Mouse (Mus musculus): ENCODE data around the gene Hist1h3f. TPM values are rescaled to one million over a fixed set of nuclear protein-coding genes. Genes with fewer than 3 reads are reported as not detected.

Gene Hist1h3f
- polyA plus RNA-seq, 1 experiment: 0.52 TPM

Other genes with a start within 250 kb of the Hist1h3f start
- gene Zfp322a, start 174.8 kb upstream of the Hist1h3f start, polyA plus RNA-seq (2012; rRNA removed): 22.3 and 23.5 TPM in 2 replicates
- 8.5 and 8.8 TPM in 2 replicates for gene Abt1, start 120.2 kb upstream of the Hist1h3f start, polyA plus RNA-seq (2012; rRNA removed)
- 0.09 and 0.12 TPM in 2 replicates for gene Btn1a1, start 78.2 kb upstream of the Hist1h3f start, polyA plus RNA-seq (2012; rRNA removed)
- gene Btn2a2, start 55.2 kb upstream of the Hist1h3f start, polyA plus RNA-seq (2012; rRNA removed): 0.06 and 0.07 TPM in 2 replicates
- gene Hist1h4h, start 13.0 kb upstream of the Hist1h3f start, polyA plus RNA-seq (2012; rRNA removed): 10.2 and 10.6 TPM in 2 replicates
- 47.4 and 62.7 TPM in 2 replicates for gene Hist1h2af, start 10.1 kb upstream of the Hist1h3f start, polyA plus RNA-seq (2012; rRNA removed)
- 2.2 and 4.8 TPM in 2 replicates for gene Hist1h3g, start 8.6 kb upstream of the Hist1h3f start, polyA plus RNA-seq (2012; rRNA removed)
- 0.52 and 0.80 TPM in 2 replicates for gene Hist1h2bh, start 660 bp upstream of the Hist1h3f start, polyA plus RNA-seq (2012; rRNA removed)
- gene Hist1h4f, start 7.6 kb downstream of the Hist1h3f start, polyA plus RNA-seq (2012; rRNA removed): 4.7 and 5.8 TPM in 2 replicates
- gene Hist1h1d, start 9.2 kb downstream of the Hist1h3f start, polyA plus RNA-seq (2012; rRNA removed): 0.14 and 0.15 TPM in 2 replicates
- gene Hist1h3e, start 18.3 kb downstream of the Hist1h3f start, polyA plus RNA-seq (2012; rRNA removed): 5.6 and 7.2 TPM in 2 replicates
- gene Hist1h2ae, start 27.2 kb downstream of the Hist1h3f start, polyA plus RNA-seq (2012; rRNA removed): 4.4 and 4.5 TPM in 2 replicates
- 7.1 and 9.6 TPM in 2 replicates for gene Hist1h2bg, start 27.3 kb downstream of the Hist1h3f start, polyA plus RNA-seq (2012; rRNA removed)
- gene Hist1h2bf, start 30.1 kb downstream of the Hist1h3f start, polyA plus RNA-seq (2012; rRNA removed): 2.3 and 2.6 TPM in 2 replicates
- gene Hist1h2ad, start 30.3 kb downstream of the Hist1h3f start, polyA plus RNA-seq (2012; rRNA removed): 1.6 and 1.8 TPM in 2 replicates
- gene Hist1h3d, start 31.7 kb downstream of the Hist1h3f start, polyA plus RNA-seq (2012; rRNA removed): 4.3 and 5.6 TPM in 2 replicates
- 1.9 and 2.8 TPM in 2 replicates for gene Hist1h4d, start 37.5 kb downstream of the Hist1h3f start, polyA plus RNA-seq (2012; rRNA removed)
- 1.2 and 1.5 TPM in 2 replicates for gene Hist1h2be, start 77.1 kb downstream of the Hist1h3f start, polyA plus RNA-seq (2012; rRNA removed)
- 1.8 and 1.9 TPM in 2 replicates for gene Hist1h1e, start 78.5 kb downstream of the Hist1h3f start, polyA plus RNA-seq (2012; rRNA removed)
- 0.62 and 0.67 TPM in 2 replicates for gene Hist1h2ac, start 139.9 kb downstream of the Hist1h3f start, polyA plus RNA-seq (2012; rRNA removed)
- 32.4 and 40.3 TPM in 2 replicates for gene Hist1h2bc, start 140.1 kb downstream of the Hist1h3f start, polyA plus RNA-seq (2012; rRNA removed)
- not detected in 2 replicates for gene Hist1h1t, start 151.8 kb downstream of the Hist1h3f start, polyA plus RNA-seq (2012; rRNA removed)
- 2.6 and 3.4 TPM in 2 replicates for gene Hist1h4c, start 154.4 kb downstream of the Hist1h3f start, polyA plus RNA-seq (2012; rRNA removed)
- gene Hfe, start 166.8 kb downstream of the Hist1h3f start, polyA plus RNA-seq (2012; rRNA removed): 1.5 and 2.0 TPM in 2 replicates
- gene Hist1h1c, start 194.8 kb downstream of the Hist1h3f start, polyA plus RNA-seq (2012; rRNA removed): 12.8 and 15.6 TPM in 2 replicates
- 3.9 and 4.1 TPM in 2 replicates for gene Hist1h3c, start 201.6 kb downstream of the Hist1h3f start, polyA plus RNA-seq (2012; rRNA removed)
- gene Hist1h2bb, start 202.7 kb downstream of the Hist1h3f start, polyA plus RNA-seq (2012; rRNA removed): 1.9 and 2.7 TPM in 2 replicates
- 6.3 and 6.8 TPM in 2 replicates for gene Hist1h2ab, start 207.1 kb downstream of the Hist1h3f start, polyA plus RNA-seq (2012; rRNA removed)
- 7.5 and 8.8 TPM in 2 replicates for gene Hist1h3b, start 208.2 kb downstream of the Hist1h3f start, polyA plus RNA-seq (2012; rRNA removed)
- gene Hist1h4b, start 213.0 kb downstream of the Hist1h3f start, polyA plus RNA-seq (2012; rRNA removed): 4.9 and 7.8 TPM in 2 replicates
- 2.3 and 3.4 TPM in 2 replicates for gene Hist1h4a, start 217.2 kb downstream of the Hist1h3f start, polyA plus RNA-seq (2012; rRNA removed)
- 5.1 and 5.4 TPM in 2 replicates for gene Hist1h3a, start 218.3 kb downstream of the Hist1h3f start, polyA plus RNA-seq (2012; rRNA removed)
- 0.66 and 1.8 TPM in 2 replicates for gene Hist1h1a, start 219.6 kb downstream of the Hist1h3f start, polyA plus RNA-seq (2012; rRNA removed)
- 0.04 TPM in 1 of 2 replicates, not detected in the other for gene Trim38, start 225.9 kb downstream of the Hist1h3f start, polyA plus RNA-seq (2012; rRNA removed)

Data from central nervous system, embryonic 18 days (tissue).